Mouse (Mus musculus) neural tube, embryonic 14.5 days (tissue): ENCODE measurements at regions not wholly inside any gene's neighbourhood (a gene's known extent, or its start where the extent isn't known, plus 50 kb on each side); places are given as distances from the start of the nearest gene placed in this dataset.

Source experiments
- ATAC-seq: fragments of 200-750 bp; cut with Nextera tagmentation; 2 replicates; pipeline ENCODE4 v1.8.0; 2017; ENCODE audit warnings: low read depth, mild to moderate bottlenecking, moderate TSS enrichment, moderate library complexity
- H3K27ac ChIP-seq: fragments of 300-500 bp; sonication (generic); 2 replicates; pipeline ENCODE4 v1.5.1; 2014; ENCODE audit warnings: low read depth, mild to moderate bottlenecking, control low read depth, low read length, moderate library complexity, mixed read lengths
- H3K27me3 ChIP-seq: fragments of 300-500 bp; sonication (generic); 2 replicates; pipeline ENCODE4 v1.6.1; 2014; ENCODE audit warnings: low read length; ENCODE audit not compliant: control insufficient read depth, insufficient read depth
- H3K36me3 ChIP-seq: fragments of 300-500 bp; sonication (generic); 2 replicates; pipeline ENCODE4 v1.6.1; 2014; ENCODE audit warnings: low read length, mixed read lengths; ENCODE audit not compliant: control insufficient read depth, insufficient read depth
- H3K4me1 ChIP-seq: fragments of 300-500 bp; sonication (generic); 2 replicates; pipeline ENCODE4 v1.6.1; 2014; ENCODE audit warnings: low read length; ENCODE audit not compliant: control insufficient read depth, insufficient read depth
- H3K4me2 ChIP-seq: fragments of 300-500 bp; sonication (generic); 2 replicates; pipeline ENCODE4 v1.6.1; 2014; ENCODE audit warnings: mild to moderate bottlenecking, low read depth, low read length, control low read depth
- H3K4me3 ChIP-seq: fragments of 300-500 bp; sonication (generic); 2 replicates; pipeline ENCODE4 v1.5.1; 2014; ENCODE audit warnings: low read depth, low read length, control low read depth, mixed read lengths
- H3K9ac ChIP-seq: fragments of 300-500 bp; sonication (generic); replicated peaks from 2 replicates; pipeline ENCODE4 v1.6.1; 2014; ENCODE audit warnings: low read depth, mild to moderate bottlenecking, control low read depth, low read length, mixed read lengths
- H3K9me3 ChIP-seq: fragments of 300-500 bp; sonication (generic); 2 replicates; pipeline ENCODE4 v1.6.1; 2016; ENCODE audit warnings: low read length; ENCODE audit not compliant: control insufficient read depth
- WGBS: fragments of 180-500 bp; shearing (Covaris S2); extraction: QIAGEN DNeasy Blood & Tissue Kit; methylation state at CpG from one replicate; pipeline ENCODE4 v1.1.7; 2014; 5-methylcytosine and 5-hydroxymethylcytosine counted together

- H3K9ac ChIP-seq = no peak overlapping the region
- no peak overlapping the region for H3K27ac ChIP-seq
- H3K36me3 ChIP-seq = no peaks in the 10 kb centered on the region
- H3K4me1 ChIP-seq = no peaks in the 10 kb centered on the region
- H3K27me3 ChIP-seq = no peaks in the 10 kb centered on the region
- H3K4me2 ChIP-seq = no peak overlapping the region
- WGBS = 44% methylated on average over 4 of the region's 4 CpGs
- H3K9me3 ChIP-seq = no peaks in the 10 kb centered on the region
- H3K4me3 ChIP-seq = no peak overlapping the region
- ATAC-seq = no peak
Observed at GRCm38 (mm10) chr9:32899801-32900200, 263.8 kb downstream of the Ets1 start.

GRCm38 (mm10) chr9:32901287-32901686, 265.3 kb downstream of the Ets1 start:
- Histone ChIP-seq H3K4me2 (no peak overlapping the region), H3K9me3 (no peaks in the 10 kb centered on the region), H3K27me3 (no peaks in the 10 kb centered on the region), H3K4me1 (no peaks in the 10 kb centered on the region), H3K36me3 (no peaks in the 10 kb centered on the region), H3K4me3 (no peak overlapping the region), H3K27ac (no peak overlapping the region), H3K9ac (no peak overlapping the region)
- WGBS = 29% methylated on average over 4 of the region's 4 CpGs
- ATAC-seq = no peak

- Histone ChIP-seq H3K9ac (no peak overlapping the region), H3K27ac (no peak overlapping the region), H3K4me2 (no peak overlapping the region), H3K4me3 (no peak overlapping the region), H3K9me3 (no peaks in the 10 kb centered on the region), H3K27me3 (no peaks in the 10 kb centered on the region), H3K4me1 (no peaks in the 10 kb centered on the region), H3K36me3 (no peaks in the 10 kb centered on the region)
- no peak for ATAC-seq
- WGBS = 79% methylated on average over 8 of the region's 8 CpGs
Observed at GRCm38 (mm10) chr9:32906233-32906872, 270.3 kb downstream of the Ets1 start.

GRCm38 (mm10) chr9:32910641-32911040, 274.6 kb downstream of the Ets1 start:
- Histone ChIP-seq H3K4me2 (no peak overlapping the region), H3K36me3 (no peaks in the 10 kb centered on the region), H3K9me3 (no peaks in the 10 kb centered on the region), H3K27me3 (no peaks in the 10 kb centered on the region), H3K9ac (no peak overlapping the region), H3K4me3 (no peak overlapping the region), H3K27ac (no peak overlapping the region), H3K4me1 (no peaks in the 10 kb centered on the region)
- no peak for ATAC-seq
- 92% methylated on average over 7 of the region's 7 CpGs for WGBS

- no peak overlapping the region for H3K9ac ChIP-seq
- 94% methylated on average over 3 of the region's 3 CpGs for WGBS
- ATAC-seq = no peak
- H3K9me3 ChIP-seq = no peaks in the 10 kb centered on the region
- no peaks in the 10 kb centered on the region for H3K36me3 ChIP-seq
- H3K4me2 ChIP-seq = no peak overlapping the region
- H3K4me1 ChIP-seq = no peaks in the 10 kb centered on the region
- no peak overlapping the region for H3K4me3 ChIP-seq
- no peaks in the 10 kb centered on the region for H3K27me3 ChIP-seq
- no peak overlapping the region for H3K27ac ChIP-seq
Observed at GRCm38 (mm10) chr9:32915633-32916032, 279.6 kb downstream of the Ets1 start.

DNA sequence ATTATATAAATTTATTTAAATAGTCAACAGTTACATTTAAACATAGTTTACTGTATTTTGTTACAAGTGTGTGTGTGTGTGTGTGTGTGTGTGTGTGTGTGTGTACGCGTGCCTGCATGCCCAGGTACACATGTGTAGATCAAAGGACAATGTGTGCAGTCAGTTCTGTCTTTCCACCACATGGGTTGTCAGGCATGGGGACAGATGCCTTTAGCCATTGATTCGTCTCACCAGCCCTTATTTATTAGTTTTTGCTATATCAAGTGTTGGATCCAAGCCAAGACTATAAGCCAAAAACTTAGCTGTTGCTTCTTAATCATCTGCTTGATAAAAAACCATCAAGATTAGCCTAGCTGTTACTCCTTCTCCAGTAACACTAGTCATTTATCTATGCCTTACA, 280.7 kb downstream of the Ets1 start:
- H3K27ac ChIP-seq = no peak overlapping the region
- no peak for ATAC-seq
- H3K4me1 ChIP-seq = no peaks in the 10 kb centered on the region
- WGBS = 86% methylated on average over 3 of the region's 3 CpGs
- H3K27me3 ChIP-seq = no peaks in the 10 kb centered on the region
- H3K4me2 ChIP-seq = no peak overlapping the region
- no peak overlapping the region for H3K9ac ChIP-seq
- no peaks in the 10 kb centered on the region for H3K9me3 ChIP-seq
- H3K36me3 ChIP-seq = no peaks in the 10 kb centered on the region
- no peak overlapping the region for H3K4me3 ChIP-seq

DNA sequence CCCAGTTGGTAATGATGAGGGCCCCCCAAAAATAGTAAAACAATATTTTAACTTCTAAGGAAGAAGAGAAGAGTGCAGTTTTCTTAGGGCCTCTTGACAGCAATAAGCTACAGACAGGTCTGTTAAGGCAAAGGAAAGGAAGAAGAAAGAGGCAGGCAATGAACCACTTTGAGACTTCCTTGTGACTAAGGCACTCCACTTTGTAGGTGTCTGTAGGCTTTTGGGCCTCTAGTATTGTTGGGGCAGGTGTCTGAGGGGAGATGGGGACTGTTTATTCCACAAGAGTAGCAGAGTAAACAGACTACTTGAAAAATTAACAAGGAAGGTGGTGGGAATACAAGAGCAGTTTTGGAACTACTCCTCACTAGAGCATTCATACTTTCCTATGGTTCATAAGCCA, 287.9 kb downstream of the Ets1 start:
- ATAC-seq = no peak
- H3K9ac ChIP-seq = no peak overlapping the region

DNA sequence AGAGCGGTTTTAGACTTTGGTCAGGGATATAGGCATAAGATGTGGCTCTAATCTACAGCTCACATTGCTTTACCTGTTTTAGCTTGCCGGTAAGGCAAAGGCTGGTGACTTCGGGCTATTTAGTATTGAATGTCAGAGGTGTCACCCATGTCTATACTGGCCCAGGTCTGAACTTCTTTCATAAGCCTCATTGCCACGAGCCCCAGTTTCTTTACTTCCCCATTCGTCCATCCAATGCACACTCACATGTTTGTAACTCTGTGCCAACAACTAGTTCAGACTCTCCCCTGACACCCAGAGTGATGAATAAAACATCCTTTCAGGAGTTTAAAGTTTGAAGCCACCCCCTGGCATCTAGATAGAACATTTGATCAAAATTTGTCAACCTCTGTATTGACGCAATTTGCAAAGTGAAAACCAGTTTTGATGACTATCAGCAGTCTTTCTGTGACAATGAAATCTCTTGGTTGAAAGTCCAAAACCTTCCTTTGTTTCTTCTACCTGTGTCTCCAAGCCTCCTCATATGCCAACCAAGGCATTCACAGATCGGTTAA, 288.4 kb downstream of the Ets1 start:
- WGBS = 96% methylated on average over 7 of the region's 7 CpGs
- no peak overlapping the region for H3K4me3 ChIP-seq
- no peak overlapping the region for H3K9ac ChIP-seq
- H3K4me1 ChIP-seq = no peaks in the 10 kb centered on the region
- H3K27me3 ChIP-seq = no peaks in the 10 kb centered on the region
- ATAC-seq = no peak
- no peaks in the 10 kb centered on the region for H3K9me3 ChIP-seq
- no peak overlapping the region for H3K4me2 ChIP-seq
- no peak overlapping the region for H3K27ac ChIP-seq
- no peaks in the 10 kb centered on the region for H3K36me3 ChIP-seq

More for the DNA sequence above, 287.9 kb downstream of the Ets1 start:
- Histone ChIP-seq H3K27ac (no peak overlapping the region), H3K36me3 (no peaks in the 10 kb centered on the region), H3K4me1 (no peaks in the 10 kb centered on the region), H3K4me2 (no peak overlapping the region), H3K9me3 (no peaks in the 10 kb centered on the region), H3K4me3 (no peak overlapping the region), H3K27me3 (no peaks in the 10 kb centered on the region)

DNA sequence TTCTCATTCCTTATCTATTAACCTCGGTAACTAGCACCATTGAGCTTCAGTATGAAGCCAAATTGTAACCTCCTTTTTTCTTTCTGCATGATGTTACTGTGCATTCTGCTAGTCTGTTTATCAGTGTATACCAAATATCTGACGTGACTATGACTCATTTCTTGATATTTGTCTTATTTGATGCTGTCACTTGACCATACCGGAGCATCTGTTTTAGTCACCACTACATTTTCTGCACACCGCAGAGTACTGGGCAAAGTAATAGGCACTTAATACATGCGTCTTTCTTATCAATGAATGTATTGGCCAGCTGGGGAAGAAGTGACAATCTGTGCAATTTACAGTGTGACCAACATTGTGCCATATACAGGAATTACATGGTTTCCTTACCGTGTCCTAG, 289.0 kb downstream of the Ets1 start:
- Histone ChIP-seq H3K4me2 (no peak overlapping the region), H3K36me3 (no peaks in the 10 kb centered on the region), H3K4me3 (no peak overlapping the region), H3K27ac (no peak overlapping the region), H3K4me1 (no peaks in the 10 kb centered on the region), H3K27me3 (no peaks in the 10 kb centered on the region), H3K9ac (no peak overlapping the region), H3K9me3 (no peaks in the 10 kb centered on the region)
- ATAC-seq = no peak
- WGBS = 91% methylated on average over 6 of the region's 6 CpGs
